Mouse (Mus musculus) CD4-positive, CD25-positive, alpha-beta regulatory T cell, adult 2 months (primary cell): ENCODE measurements around the gene Gm4141.
"Not testable (repeated sequence)": the region's sequence is repeated elsewhere in the genome, so short reads cannot be mapped to it uniquely, and the experiment has no call there.

Experiments used
- DNase-seq: peaks from one replicate; pipeline ENCODE4 v3.0.0-alpha.2; 2012; ENCODE audit warnings: low read depth, low spot score

Gene Gm4141

GRCm38 (mm10) chr7:20576141-20576540, at the start of gene Gm4141:
Gene Gm4141 (minus strand): TSS chr7:20576241.
- DNase-seq = not testable (repeated sequence)

GRCm38 (mm10) chr7:20598921-20599320, 22.9 kb upstream of the Gm4141 start, which contains the start of gene Gm4513:
Gene Gm4513 (minus strand): TSS chr7:20599021.
- not testable (repeated sequence) for DNase-seq

- DNase-seq = not testable (repeated sequence)
These were observed 30.4 kb downstream of the Gm4141 start, which contains the start of gene Gm5726 for GRCm38 (mm10) chr7:20545657-20546056. Gene Gm5726 (minus strand): TSS chr7:20545757.

GRCm38 (mm10) chr7:20533537-20533936, 42.5 kb downstream of the Gm4141 start, which contains the start of gene Vmn1r104:
Gene Vmn1r104 (plus strand): TSS chr7:20533837.
- not testable (repeated sequence) for DNase-seq
